Mouse (Mus musculus) lung, adult 2 months (tissue): Measurements from ENCODE around the gene Grin2b. TPM values are rescaled to one million over a fixed set of nuclear protein-coding genes. Genes with fewer than 3 reads are reported as not detected.
A peak's percentile ranks its signal among the peaks of the same experiment; 100 is the strongest.

Experiments
- DNase-seq: peaks from one replicate; pipeline ENCODE4 v3.0.0; 2022
- H3K4me1 ChIP-seq: fragments of 200-500 bp; 2 replicates; pipeline ENCODE4 v1.6.1; 2011; ENCODE audit warnings: low read length; ENCODE audit not compliant: control insufficient read depth, insufficient read depth
- H3K4me3 ChIP-seq: fragments of 200-500 bp; replicated peaks from 2 replicates; pipeline ENCODE3; 2011; ENCODE audit warnings: low read depth, mild to moderate bottlenecking, control low read depth, low read length; ENCODE audit errors: extremely low read depth
- CTCF ChIP-seq: fragments of 200-500 bp; IDR thresholded peaks from 2 replicates; pipeline ENCODE4 v1.5.1; 2011; ENCODE audit warnings: mild to moderate bottlenecking, low read length, control low read depth; ENCODE audit not compliant: insufficient read depth
- POLR2A ChIP-seq: fragments of 200-500 bp; IDR thresholded peaks from 2 replicates; pipeline ENCODE4 v1.6.1; 2011; ENCODE audit warnings: low read depth, mild to moderate bottlenecking, control low read depth, low read length, borderline replicate concordance; ENCODE audit errors: extremely low read depth
- WGBS: fragments of 180-500 bp; shearing (Covaris S2); methylation state at CpG from one replicate; pipeline ENCODE4 v1.1.7; 2018; 5-methylcytosine and 5-hydroxymethylcytosine counted together
- polyA plus RNA-seq: library from polyadenylated mRNA; depleted of rRNA; stranded (reverse); fragments of >200 nt; gene quantifications from 2 replicates; pipeline ENCODE4 v1.2.3, GENCODE M21; 2012

The Grin2b gene
- polyA plus RNA-seq, 1 experiment = 0.12 TPM

GRCm38 (mm10) chr6:136167361-136167760, 6.0 kb downstream of the Grin2b start:
- no peak for DNase-seq
- TF ChIP-seq POLR2A (no peak), CTCF (no peak)
- Histone ChIP-seq H3K4me1 (no peaks in the 10 kb centered on the region), H3K4me3 (no peak overlapping the region)
- WGBS = 66% methylated on average over 5 of the region's 5 CpGs

DNA sequence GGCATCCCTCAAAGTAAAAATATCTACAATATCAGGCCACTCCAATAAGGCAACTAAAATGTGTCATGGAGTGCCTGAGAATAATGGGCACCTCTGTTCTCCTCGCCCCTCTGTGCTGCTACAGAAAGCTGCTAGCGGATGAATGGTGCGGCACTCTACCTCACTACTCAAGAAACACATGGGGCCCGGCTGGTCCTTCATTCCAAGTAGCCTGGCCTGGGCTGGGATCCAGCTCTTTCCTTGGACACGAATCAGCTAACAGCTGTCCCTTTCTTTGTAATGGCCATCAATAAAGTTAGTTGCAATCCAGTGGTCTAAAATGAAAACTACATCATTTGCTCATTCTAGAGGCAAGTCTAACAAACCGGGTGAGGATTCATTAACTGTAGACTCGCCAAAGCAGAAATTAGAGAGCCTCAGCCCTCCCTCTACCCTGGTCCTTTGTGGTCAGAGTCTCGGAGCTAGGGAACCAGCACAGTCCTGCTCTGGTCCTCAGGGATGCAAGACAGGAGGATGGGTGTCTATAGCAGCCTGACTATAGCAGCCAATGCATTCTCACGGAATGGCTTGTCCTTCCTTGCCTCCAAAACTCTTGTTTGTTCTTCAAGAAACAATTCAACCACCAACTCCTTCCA, 7.8 kb downstream of the Grin2b start:
- WGBS = 56% methylated on average over 9 of the region's 9 CpGs
- DNase-seq = no peak
- Histone ChIP-seq H3K4me1 (no peaks in the 10 kb centered on the region), H3K4me3 (no peak overlapping the region)
- TF ChIP-seq CTCF (no peak), POLR2A (no peak)

DNA sequence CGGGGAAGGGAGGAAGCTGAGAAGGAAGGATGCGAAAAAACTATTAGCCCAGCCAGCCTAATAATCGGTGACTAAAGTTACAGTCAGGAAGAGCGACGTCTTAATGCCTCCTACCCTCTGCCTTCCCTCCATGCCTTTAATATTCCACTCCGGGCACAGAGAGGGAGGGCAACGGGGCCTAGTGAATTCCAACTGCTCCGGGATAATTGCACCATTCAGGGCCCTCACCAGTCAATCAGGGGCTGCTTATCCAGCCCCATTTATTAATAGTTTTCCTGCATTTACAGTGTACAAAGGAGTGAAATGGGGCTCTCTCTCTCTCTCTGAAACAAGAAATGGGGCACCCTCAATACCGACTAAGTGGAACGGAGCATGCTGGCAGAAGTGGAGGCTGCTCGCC, 11.2 kb downstream of the Grin2b start:
- no peaks in the 10 kb centered on the region for H3K4me1 ChIP-seq
- DNase-seq = no peak
- WGBS = 80% methylated on average over 11 of the region's 11 CpGs
- no peak overlapping the region for H3K4me3 ChIP-seq
- no peak for TF ChIP-seq POLR2A
- no peak for TF ChIP-seq CTCF

DNA sequence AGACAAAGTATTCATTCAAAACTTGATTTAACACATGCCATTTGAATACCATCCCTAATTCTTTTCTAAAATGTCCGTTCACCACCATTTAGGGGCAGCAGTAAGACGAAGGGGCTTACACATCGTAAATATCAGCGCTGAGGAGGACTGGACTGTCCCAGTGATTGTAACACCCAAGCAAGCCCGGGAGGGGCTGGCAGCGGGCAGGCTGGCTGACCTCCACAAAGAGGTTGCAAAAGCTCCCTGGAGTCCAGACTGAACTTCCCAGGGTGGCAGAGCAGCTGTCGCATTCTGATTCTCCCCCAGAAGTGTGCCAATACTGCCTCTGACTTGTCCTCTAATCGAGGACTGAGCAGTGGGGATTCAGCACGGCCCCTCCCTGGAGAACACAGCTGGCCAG, 19.9 kb downstream of the Grin2b start:
- 66% methylated on average over 9 of the region's 9 CpGs for WGBS
- no peak for DNase-seq

GRCm38 (mm10) chr6:136150064-136150463, 23.2 kb downstream of the Grin2b start:
- Histone ChIP-seq H3K4me3 (no peak overlapping the region), H3K4me1 (no peaks in the 10 kb centered on the region)
- 50% methylated on average over 6 of the region's 6 CpGs for WGBS
- TF ChIP-seq POLR2A = no peak
- TF ChIP-seq CTCF = no peak
- DNase-seq = no peak

More for the DNA sequence above, 19.9 kb downstream of the Grin2b start:
- Histone ChIP-seq H3K4me1 (no peaks in the 10 kb centered on the region), H3K4me3 (no peak overlapping the region)
- TF ChIP-seq POLR2A = no peak
- no peak for TF ChIP-seq CTCF

DNA sequence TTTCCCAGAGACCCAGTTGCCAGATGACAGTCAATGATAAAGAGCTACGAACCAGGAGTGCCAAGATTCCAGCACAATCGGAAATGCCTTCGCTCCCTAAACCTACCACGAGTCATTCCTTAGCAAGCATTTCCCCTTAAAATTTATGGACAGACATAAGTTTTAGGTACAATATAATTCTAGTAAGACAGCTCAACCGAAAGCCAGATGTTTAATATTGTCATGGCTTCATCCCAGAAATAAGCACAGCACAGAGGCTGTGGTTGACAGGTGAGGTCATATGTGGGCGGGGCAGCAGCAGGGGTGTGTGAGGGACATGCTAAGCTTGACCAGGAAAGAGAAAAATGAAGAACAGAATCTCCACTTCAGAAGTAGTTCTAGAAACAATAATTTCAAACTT, 33.3 kb downstream of the Grin2b start:
- H3K4me3 ChIP-seq = no peak overlapping the region
- 86% methylated on average over 6 of the region's 6 CpGs for WGBS
- H3K4me1 ChIP-seq = no peaks in the 10 kb centered on the region
- TF ChIP-seq POLR2A (no peak), CTCF (no peak)
- DNase-seq = no peak

GRCm38 (mm10) chr6:136130456-136130855, 42.9 kb downstream of the Grin2b start:
- TF ChIP-seq CTCF = peak; percentile 30; the same call in 1 of the 2 replicates
- TF ChIP-seq POLR2A = no peak
- peak; percentile 6 for DNase-seq
- H3K4me1 ChIP-seq = no peaks in the 10 kb centered on the region
- WGBS = 19% methylated on average over 10 of the region's 10 CpGs
- H3K4me3 ChIP-seq = no peak overlapping the region

DNA sequence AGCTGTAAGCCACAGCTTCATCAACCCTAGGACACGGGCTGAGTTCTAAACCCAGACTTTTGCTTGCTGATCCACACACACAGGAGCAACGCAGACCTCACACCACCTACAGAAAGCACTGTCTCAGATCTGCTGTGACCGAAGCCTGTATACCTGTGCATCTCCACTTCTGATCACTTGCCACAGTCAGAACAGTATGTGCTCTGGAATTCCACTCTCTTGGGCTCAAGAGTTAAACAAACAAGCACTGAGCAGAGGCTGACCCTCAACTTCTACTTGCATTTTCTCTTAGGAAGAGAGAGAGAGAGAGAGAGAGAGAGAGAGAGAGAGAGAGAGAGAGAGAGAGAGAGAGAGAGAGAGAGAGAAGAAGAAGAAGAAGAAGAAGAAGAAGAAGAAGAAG, 50.7 kb downstream of the Grin2b start:
- Histone ChIP-seq H3K4me3 (no peak overlapping the region), H3K4me1 (no peaks in the 10 kb centered on the region)
- TF ChIP-seq CTCF (no peak), POLR2A (no peak)
- 73% methylated on average over 3 of the region's 3 CpGs for WGBS
- no peak for DNase-seq

DNA sequence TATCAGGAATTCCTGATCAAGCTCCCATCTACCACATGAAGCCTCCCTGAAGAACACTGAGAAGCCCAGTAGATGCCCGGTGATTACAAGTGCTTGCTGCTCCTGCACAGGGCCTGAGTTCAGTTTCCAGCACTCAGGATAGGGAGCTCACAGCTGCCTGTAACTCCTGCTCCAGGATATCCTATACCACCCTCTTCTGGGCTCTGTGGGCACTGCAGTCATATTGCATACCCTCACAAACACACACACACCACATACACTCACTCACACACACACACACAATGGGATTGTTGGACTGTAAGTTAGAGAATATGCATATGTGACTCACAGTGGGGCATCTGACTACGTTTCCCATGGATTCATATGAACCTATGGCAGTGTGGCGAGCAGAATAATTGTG, 55.9 kb downstream of the Grin2b start:
- 92% methylated on average over 3 of the region's 3 CpGs for WGBS
- no peak for DNase-seq
- Histone ChIP-seq H3K4me1 (no peaks in the 10 kb centered on the region), H3K4me3 (no peak overlapping the region)
- TF ChIP-seq POLR2A (no peak), CTCF (no peak)

- no peak for DNase-seq
- Histone ChIP-seq H3K4me1 (no peaks in the 10 kb centered on the region), H3K4me3 (no peak overlapping the region)
- no peak for TF ChIP-seq POLR2A
- no peak for TF ChIP-seq CTCF
- 61% methylated on average over 6 of the region's 6 CpGs for WGBS
Observed at GRCm38 (mm10) chr6:136113639-136114410, 59.5 kb downstream of the Grin2b start.
